Mouse (Mus musculus) layer of hippocampus, adult 11-12 months (tissue): ENCODE measurements at regions not wholly inside any gene's neighbourhood (a gene's known extent, or its start where the extent isn't known, plus 50 kb on each side); places are given as distances from the start of the nearest gene placed in this dataset.

Experiments
- DNase-seq: peaks from one replicate; pipeline ENCODE4 v3.0.0; 2022; ENCODE audit warnings: low spot score

GRCm38 (mm10) chr3:91416137-91416536, 325.5 kb upstream of the 9130204L05Rik start:
- peak; percentile 42 for DNase-seq
